Mouse (Mus musculus): ENCODE data around the gene Usp15. TPM values are rescaled to one million over a fixed set of nuclear protein-coding genes. Genes with fewer than 3 reads are reported as not detected.

Usp15 gene
- total and polyA plus RNA-seq, 3 experiments, result 65.4 to 124 (median 113) TPM

GRCm38 (mm10) chr10:123144256-123144655 is 52.5 kb downstream of the Usp15 start:
- no peak overlapping the region for H3K27ac ChIP-seq (ENCODE audit: insufficient read depth, low read depth)
- TF ChIP-seq BHLHE40 (IDR thresholded peaks at IDR 0.05; ENCODE audit: low read depth, low read length), result no peak
- in situ Hi-C loops (cut with MboI; ENCODE audit: low pct_ligation_motif_present, low pct_unique_long_range_greater_than_20kb, low sequenced_read_pairs), result no loop called here
- no peak overlapping the region for H3K4me2 ChIP-seq (ENCODE audit: insufficient read depth, low read depth, poor library complexity, severe bottlenecking)
- DNase-seq (ENCODE audit: extremely low read depth), result no peak
- H3K4me1 ChIP-seq (ENCODE audit: control insufficient read depth in 1 of 2, insufficient read depth in 2 of 2), result peaks cover 7 to 26% of the 10 kb centered on the region in 2 experiments
- no peak overlapping the region for H3K4me3 ChIP-seq (replicated peaks in 1 of 3; ENCODE audit: low read depth in 2 of 3, low read length in 2 of 3, poor library complexity in 1 of 3)
- no peaks in the 10 kb centered on the region for H3K9me3 ChIP-seq (replicated peaks; ENCODE audit: low read length)
- no peak overlapping the region for H3K9ac ChIP-seq (ENCODE audit: insufficient read depth, low read depth)
- dilution Hi-C loops (cut with MboI; ENCODE audit: extremely low pct_ligation_motif_present, extremely low pct_unique_long_range_greater_than_20kb, low sequenced_read_pairs), result no loop called here
- H3K36me3 ChIP-seq (replicated peaks in 1 of 2; ENCODE audit: control insufficient read depth in 1 of 2, insufficient read depth in 1 of 2, low read length in 1 of 2), result peaks cover 44 to 72% of the 10 kb centered on the region in 2 experiments
- no peaks in the 10 kb centered on the region for H3K27me3 ChIP-seq (replicated peaks)
- H3K79me2 ChIP-seq (replicated peaks; ENCODE audit: control insufficient read depth, extremely low read depth, insufficient read depth, poor library complexity, severe bottlenecking), result no peaks in the 10 kb centered on the region

- no peak overlapping the region for H3K4me2 ChIP-seq (ENCODE audit: insufficient read depth, low read depth, poor library complexity, severe bottlenecking)
- H3K27ac ChIP-seq (ENCODE audit: insufficient read depth, low read depth), result no peak overlapping the region
- H3K4me3 ChIP-seq (replicated peaks in 1 of 3; ENCODE audit: low read depth in 2 of 3, low read length in 2 of 3, poor library complexity in 1 of 3), result no peak overlapping the region
- H3K79me2 ChIP-seq (replicated peaks; ENCODE audit: control insufficient read depth, extremely low read depth, insufficient read depth, poor library complexity, severe bottlenecking), result no peaks in the 10 kb centered on the region
- in situ Hi-C loops (cut with MboI; ENCODE audit: low pct_ligation_motif_present, low pct_unique_long_range_greater_than_20kb, low sequenced_read_pairs), result no loop called here
- H3K36me3 ChIP-seq (replicated peaks in 1 of 2; ENCODE audit: control insufficient read depth in 1 of 2, insufficient read depth in 1 of 2, low read length in 1 of 2), result peaks cover 43 to 72% of the 10 kb centered on the region in 2 experiments
- no peak for DNase-seq (ENCODE audit: extremely low read depth)
- no peaks in the 10 kb centered on the region for H3K27me3 ChIP-seq (replicated peaks)
- no peak overlapping the region for H3K9ac ChIP-seq (ENCODE audit: insufficient read depth, low read depth)
- no peaks in the 10 kb centered on the region for H3K9me3 ChIP-seq (replicated peaks; ENCODE audit: low read length)
- H3K4me1 ChIP-seq (ENCODE audit: control insufficient read depth in 1 of 2, insufficient read depth in 2 of 2), result peaks cover 5 to 17% of the 10 kb centered on the region in 2 experiments
- dilution Hi-C loops (cut with MboI; ENCODE audit: extremely low pct_ligation_motif_present, extremely low pct_unique_long_range_greater_than_20kb, low sequenced_read_pairs), result no loop called here
- TF ChIP-seq JUN (IDR thresholded peaks at IDR 0.05; ENCODE audit: insufficient read depth, low read depth, low read length), result no peak
- no peak for TF ChIP-seq SIN3A (IDR thresholded peaks at IDR 0.05; ENCODE audit: low read length)
- TF ChIP-seq BHLHE40 (IDR thresholded peaks at IDR 0.05; ENCODE audit: low read depth, low read length), result no peak
- TF ChIP-seq SMC3 (IDR thresholded peaks at IDR 0.05; ENCODE audit: low read depth, low read length), result no peak
- TF ChIP-seq RAD21 (IDR thresholded peaks at IDR 0.05; ENCODE audit: low read depth, low read length), result no peak
- TF ChIP-seq MAFK (IDR thresholded peaks at IDR 0.05; ENCODE audit: insufficient replicate concordance, low read length), result no peak
- no peak for TF ChIP-seq ZNF384 (IDR thresholded peaks at IDR 0.05; ENCODE audit: low read depth, low read length)
- TF ChIP-seq RCOR1 (conservative IDR thresholded peaks at IDR 0.05; ENCODE audit: low read depth, low read length), result no peak
- no peak for TF ChIP-seq ZC3H11A (IDR thresholded peaks at IDR 0.05; ENCODE audit: low read depth, low read length)
- TF ChIP-seq CHD2 (IDR thresholded peaks at IDR 0.05; ENCODE audit: low read length), result no peak
- TF ChIP-seq MAZ (IDR thresholded peaks at IDR 0.05; ENCODE audit: low read depth, low read length), result no peak
- no peak for TF ChIP-seq POLR2AphosphoS2 (IDR thresholded peaks at IDR 0.05; ENCODE audit: low read depth, low read length)
Observed at GRCm38 (mm10) chr10:123142395-123143050, 54.3 kb downstream of the Usp15 start.

GRCm38 (mm10) chr10:123135818-123136217 is 61.0 kb downstream of the Usp15 start:
- no peak for DNase-seq (ENCODE audit: extremely low read depth)
- H3K4me1 ChIP-seq (ENCODE audit: control insufficient read depth in 1 of 2, insufficient read depth in 2 of 2), result peaks cover 0 to 4% of the 10 kb centered on the region in 2 experiments; a peak in 1 of 4 replicates
- H3K9me3 ChIP-seq (replicated peaks; ENCODE audit: low read length), result no peaks in the 10 kb centered on the region
- H3K4me3 ChIP-seq (replicated peaks in 1 of 3; ENCODE audit: low read depth in 2 of 3, low read length in 2 of 3, poor library complexity in 1 of 3), result no peak overlapping the region
- no peak overlapping the region for H3K27ac ChIP-seq (ENCODE audit: insufficient read depth, low read depth)
- H3K4me2 ChIP-seq (ENCODE audit: insufficient read depth, low read depth, poor library complexity, severe bottlenecking), result no peak overlapping the region
- dilution Hi-C loops (cut with MboI; ENCODE audit: extremely low pct_ligation_motif_present, extremely low pct_unique_long_range_greater_than_20kb, low sequenced_read_pairs) (no loop called here), in situ Hi-C loops (cut with MboI; ENCODE audit: low pct_ligation_motif_present, low pct_unique_long_range_greater_than_20kb, low sequenced_read_pairs) (no loop called here)
- no peak overlapping the region for H3K9ac ChIP-seq (ENCODE audit: insufficient read depth, low read depth)
- H3K79me2 ChIP-seq (replicated peaks; ENCODE audit: control insufficient read depth, extremely low read depth, insufficient read depth, poor library complexity, severe bottlenecking), result no peaks in the 10 kb centered on the region
- H3K36me3 ChIP-seq (replicated peaks in 1 of 2; ENCODE audit: control insufficient read depth in 1 of 2, insufficient read depth in 1 of 2, low read length in 1 of 2), result peaks cover 44 to 78% of the 10 kb centered on the region in 2 experiments
- H3K27me3 ChIP-seq (replicated peaks), result no peaks in the 10 kb centered on the region
- TF ChIP-seq GABPA (IDR thresholded peaks at IDR 0.05; ENCODE audit: insufficient replicate concordance, low read depth, low read length), result no peak
- no peak for TF ChIP-seq USF2 (conservative IDR thresholded peaks at IDR 0.05; ENCODE audit: low read depth, low read length)
- TF ChIP-seq TBP (conservative IDR thresholded peaks at IDR 0.05; ENCODE audit: low read depth, low read length), result no peak
- no peak for TF ChIP-seq RCOR1 (conservative IDR thresholded peaks at IDR 0.05; ENCODE audit: low read depth, low read length)
- no peak for TF ChIP-seq SMC3 (IDR thresholded peaks at IDR 0.05; ENCODE audit: low read depth, low read length)
- no peak for TF ChIP-seq EP300 (IDR thresholded peaks at IDR 0.05; ENCODE audit: low read length)
- no peak for TF ChIP-seq SIN3A (IDR thresholded peaks at IDR 0.05; ENCODE audit: low read length)

Measured in CH12.LX (cell line).